Mouse (Mus musculus) testis, adult 2 months (tissue): ENCODE results near the gene Dock8. TPM values are rescaled to one million over a fixed set of nuclear protein-coding genes. Genes with fewer than 3 reads are reported as not detected.

Experiments used
- H3K27ac ChIP-seq: fragments of 200-500 bp; 2 replicates; pipeline ENCODE4 v1.5.1; 2012; ENCODE audit warnings: low read depth, low read length; ENCODE audit not compliant: control insufficient read depth, insufficient read depth
- H3K27me3 ChIP-seq: fragments of 200-500 bp; 2 replicates; pipeline ENCODE4 v1.6.1; 2012; ENCODE audit warnings: mild to moderate bottlenecking, low read length, moderate library complexity; ENCODE audit not compliant: control insufficient read depth, insufficient read depth
- H3K36me3 ChIP-seq: fragments of 200-500 bp; 2 replicates; pipeline ENCODE4 v1.6.1; 2012; ENCODE audit warnings: mild to moderate bottlenecking, low read length; ENCODE audit not compliant: control insufficient read depth, insufficient read depth
- H3K4me1 ChIP-seq: fragments of 200-500 bp; 2 replicates; pipeline ENCODE4 v1.6.1; 2012; ENCODE audit warnings: low read length; ENCODE audit not compliant: control insufficient read depth, insufficient read depth
- H3K4me3 ChIP-seq: fragments of 200-500 bp; 2 replicates; pipeline ENCODE4 v1.5.1; 2012; ENCODE audit warnings: low read depth, mild to moderate bottlenecking, low read length, moderate library complexity, mixed read lengths; ENCODE audit not compliant: control insufficient read depth
- CTCF ChIP-seq: fragments of 200-500 bp; IDR thresholded peaks from 2 replicates; pipeline ENCODE4 v1.5.1; 2012; ENCODE audit warnings: low read depth, mild to moderate bottlenecking, inconsistent platforms, low read length, moderate library complexity; ENCODE audit not compliant: control insufficient read depth, insufficient read depth, insufficient replicate concordance
- POLR2A ChIP-seq: fragments of 200-500 bp; IDR thresholded peaks from 2 replicates; pipeline ENCODE4 v1.6.1; 2012; ENCODE audit warnings: low read depth, mild to moderate bottlenecking, inconsistent platforms, low read length, moderate library complexity; ENCODE audit not compliant: control insufficient read depth
- polyA plus RNA-seq: library from polyadenylated mRNA; depleted of rRNA; stranded (reverse); fragments of >200 nt; gene quantifications from 2 replicates; pipeline ENCODE4 v1.2.3, GENCODE M21; 2012

The Dock8 gene
- polyA plus RNA-seq, 1 experiment = 3.8 TPM

GRCm38 (mm10) chr19:25133959-25134358 lies 134.6 kb downstream of the Dock8 start:
- Histone ChIP-seq H3K36me3 (no peaks in the 10 kb centered on the region), H3K4me3 (no peak overlapping the region), H3K27ac (no peak overlapping the region), H3K27me3 (no peaks in the 10 kb centered on the region), H3K4me1 (no peaks in the 10 kb centered on the region)
- TF ChIP-seq CTCF = no peak
- no peak for TF ChIP-seq POLR2A

GRCm38 (mm10) chr19:25136171-25136570 lies 136.8 kb downstream of the Dock8 start:
- H3K27me3 ChIP-seq = no peaks in the 10 kb centered on the region
- no peak for TF ChIP-seq POLR2A
- no peaks in the 10 kb centered on the region for H3K36me3 ChIP-seq
- no peaks in the 10 kb centered on the region for H3K4me1 ChIP-seq
- H3K27ac ChIP-seq = no peak overlapping the region
- no peak overlapping the region for H3K4me3 ChIP-seq

GRCm38 (mm10) chr19:25137907-25138820 lies 138.8 kb downstream of the Dock8 start:
- Histone ChIP-seq H3K36me3 (no peaks in the 10 kb centered on the region), H3K4me3 (no peak overlapping the region), H3K27me3 (no peaks in the 10 kb centered on the region), H3K27ac (no peak overlapping the region), H3K4me1 (no peaks in the 10 kb centered on the region)
- TF ChIP-seq CTCF (no peak), POLR2A (no peak)

- Histone ChIP-seq H3K36me3 (no peaks in the 10 kb centered on the region), H3K27me3 (no peaks in the 10 kb centered on the region), H3K4me3 (no peak overlapping the region), H3K4me1 (no peaks in the 10 kb centered on the region), H3K27ac (no peak overlapping the region)
- TF ChIP-seq POLR2A (no peak), CTCF (no peak)
These were observed 145.0 kb downstream of the Dock8 start for GRCm38 (mm10) chr19:25144110-25145028.

- Histone ChIP-seq H3K27ac (no peak overlapping the region), H3K36me3 (no peaks in the 10 kb centered on the region)
These were observed 145.8 kb downstream of the Dock8 start for GRCm38 (mm10) chr19:25145116-25145515.

GRCm38 (mm10) chr19:25146122-25146521 lies 146.8 kb downstream of the Dock8 start:
- TF ChIP-seq CTCF (no peak), POLR2A (no peak)
- Histone ChIP-seq H3K4me3 (no peak overlapping the region), H3K27ac (no peak overlapping the region)

More at GRCm38 (mm10) chr19:25145116-25145515, 145.8 kb downstream of the Dock8 start:
- Histone ChIP-seq H3K4me1 (no peaks in the 10 kb centered on the region), H3K27me3 (no peaks in the 10 kb centered on the region), H3K4me3 (no peak overlapping the region)
- TF ChIP-seq POLR2A (no peak), CTCF (no peak)

GRCm38 (mm10) chr19:25149788-25150187 lies 150.5 kb downstream of the Dock8 start:
- Histone ChIP-seq H3K4me3 (no peak overlapping the region), H3K4me1 (no peaks in the 10 kb centered on the region), H3K27me3 (no peaks in the 10 kb centered on the region), H3K27ac (no peak overlapping the region), H3K36me3 (no peaks in the 10 kb centered on the region)
- no peak for TF ChIP-seq POLR2A
- no peak for TF ChIP-seq CTCF

More at GRCm38 (mm10) chr19:25146122-25146521, 146.8 kb downstream of the Dock8 start:
- Histone ChIP-seq H3K4me1 (no peaks in the 10 kb centered on the region), H3K27me3 (no peaks in the 10 kb centered on the region), H3K36me3 (no peaks in the 10 kb centered on the region)
